Mouse (Mus musculus): ENCODE measurements around the gene Arl10. TPM values are rescaled to one million over a fixed set of nuclear protein-coding genes. Genes with fewer than 3 reads are reported as not detected.
"Not testable (repeated sequence)": the region's sequence is repeated elsewhere in the genome, so short reads cannot be mapped to it uniquely, and the experiment has no call there.

The Arl10 gene
- total and polyA plus RNA-seq, 3 experiments = 1.7 to 17.4 (median 2.5) TPM

DNA sequence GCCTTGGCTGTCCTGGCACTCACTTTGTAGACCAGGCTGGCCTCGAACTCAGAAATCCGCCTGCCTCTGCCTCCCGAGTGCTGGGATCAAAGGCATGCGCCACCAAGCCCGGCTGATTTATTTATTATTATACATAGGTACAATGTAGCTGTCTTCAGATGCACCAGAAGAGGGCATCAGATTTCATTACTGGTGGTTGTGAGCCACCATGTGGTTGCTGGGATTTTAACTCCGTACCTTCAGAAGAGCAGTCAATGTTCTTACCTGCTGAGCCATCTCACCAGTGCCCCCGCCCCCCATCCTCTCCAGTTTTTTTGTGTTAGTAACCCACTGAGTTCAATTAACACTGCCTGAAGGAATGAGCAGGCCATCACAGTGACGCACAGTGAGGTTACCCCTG, 38.3 kb downstream of the Arl10 start:
- H3K9ac ChIP-seq (ENCODE audit: insufficient read depth, low read depth); H3K4me2 ChIP-seq (ENCODE audit: insufficient read depth, low read depth, poor library complexity, severe bottlenecking); H3K36me3 ChIP-seq (replicated peaks in 1 of 2; ENCODE audit: control insufficient read depth in 1 of 2, insufficient read depth in 1 of 2, low read length in 1 of 2); H3K9me3 ChIP-seq (replicated peaks; ENCODE audit: low read length); DNase-seq (ENCODE audit: extremely low read depth); in situ Hi-C loops (cut with MboI; ENCODE audit: low pct_ligation_motif_present, low pct_unique_long_range_greater_than_20kb, low sequenced_read_pairs); H3K79me2 ChIP-seq (replicated peaks; ENCODE audit: control insufficient read depth, extremely low read depth, insufficient read depth, poor library complexity, severe bottlenecking); H3K27ac ChIP-seq (ENCODE audit: insufficient read depth, low read depth); H3K4me3 ChIP-seq (replicated peaks in 1 of 3; ENCODE audit: low read depth in 2 of 3, low read length in 2 of 3, poor library complexity in 1 of 3); dilution Hi-C loops (cut with MboI; ENCODE audit: extremely low pct_ligation_motif_present, extremely low pct_unique_long_range_greater_than_20kb, low sequenced_read_pairs); H3K27me3 ChIP-seq (replicated peaks): not testable (repeated sequence)
- H3K4me1 ChIP-seq (ENCODE audit: control insufficient read depth in 1 of 2, insufficient read depth in 2 of 2) = peaks cover 2 to 13% of the 10 kb centered on the region in 2 experiments; a peak in 2 of 4 replicates
- TF ChIP-seq RAD21 (IDR thresholded peaks at IDR 0.05; ENCODE audit: low read depth, low read length) (peak; percentile 2), CTCF (conservative IDR thresholded peaks at IDR 0.05 in 1 of 2, IDR thresholded peaks at IDR 0.05 in 1 of 2; ENCODE audit: low read depth in 2 of 2, low read length in 2 of 2) (peak in 1 of 2 experiments; percentile 66; a peak in 2 of 4 replicates)

DNA sequence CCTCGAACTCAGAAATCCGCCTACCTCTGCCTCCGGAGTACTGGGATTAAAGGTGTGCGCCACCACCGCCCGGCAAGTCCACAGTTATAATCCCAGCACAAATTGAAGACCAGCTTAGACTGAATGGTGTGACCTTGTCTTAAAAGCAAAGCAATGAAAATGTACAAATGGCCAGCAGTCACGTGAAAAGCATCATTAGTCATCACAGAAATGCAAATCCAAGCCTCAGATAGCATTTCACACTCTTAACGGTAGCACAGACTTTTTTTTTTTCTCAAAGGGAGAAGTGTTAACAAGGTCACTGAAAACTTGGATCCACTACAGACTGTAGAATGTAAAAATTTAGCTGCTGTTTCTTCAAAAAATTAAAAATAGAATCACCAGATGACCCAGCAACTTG, 41.5 kb downstream of the Arl10 start:
- in situ Hi-C loops (cut with MboI; ENCODE audit: low pct_ligation_motif_present, low pct_unique_long_range_greater_than_20kb, low sequenced_read_pairs) = loop anchor here (5.0 kb wide), 1 partner anchor 49 kb away; the partner anchor contains the start of gene 4833439L19Rik
- Histone ChIP-seq H3K79me2 (replicated peaks; ENCODE audit: control insufficient read depth, extremely low read depth, insufficient read depth, poor library complexity, severe bottlenecking) (no peaks in the 10 kb centered on the region), H3K27me3 (replicated peaks) (peaks cover 6% of the 10 kb centered on the region), H3K4me2 (ENCODE audit: insufficient read depth, low read depth, poor library complexity, severe bottlenecking) (no peak overlapping the region), H3K4me3 (replicated peaks in 1 of 3; ENCODE audit: low read depth in 2 of 3, low read length in 2 of 3, poor library complexity in 1 of 3) (no peak overlapping the region), H3K4me1 (ENCODE audit: control insufficient read depth in 1 of 2, insufficient read depth in 2 of 2) (peaks cover 5 to 12% of the 10 kb centered on the region in 2 experiments; a peak in 3 of 4 replicates), H3K36me3 (replicated peaks in 1 of 2; ENCODE audit: control insufficient read depth in 1 of 2, insufficient read depth in 1 of 2, low read length in 1 of 2) (no peaks in the 10 kb centered on the region), H3K27ac (ENCODE audit: insufficient read depth, low read depth) (no peak overlapping the region), H3K9me3 (replicated peaks; ENCODE audit: low read length) (peaks cover 2% of the 10 kb centered on the region), H3K9ac (ENCODE audit: insufficient read depth, low read depth) (no peak overlapping the region)
- dilution Hi-C loops (cut with MboI; ENCODE audit: extremely low pct_ligation_motif_present, extremely low pct_unique_long_range_greater_than_20kb, low sequenced_read_pairs) = no loop called here
- peak; percentile 46 for TF ChIP-seq ZNF384 (IDR thresholded peaks at IDR 0.05; ENCODE audit: low read depth, low read length)
- no peak for TF ChIP-seq MEF2A (IDR thresholded peaks at IDR 0.05; ENCODE audit: borderline replicate concordance, low read depth, low read length)
- TF ChIP-seq RCOR1 (conservative IDR thresholded peaks at IDR 0.05; ENCODE audit: low read depth, low read length) = 0 out of 2 replicates have a peak, but pooled peaks have one; percentile 14
- peak; percentile 86 for TF ChIP-seq BHLHE40 (IDR thresholded peaks at IDR 0.05; ENCODE audit: low read depth, low read length)
- DNase-seq (ENCODE audit: extremely low read depth) = no peak

DNA sequence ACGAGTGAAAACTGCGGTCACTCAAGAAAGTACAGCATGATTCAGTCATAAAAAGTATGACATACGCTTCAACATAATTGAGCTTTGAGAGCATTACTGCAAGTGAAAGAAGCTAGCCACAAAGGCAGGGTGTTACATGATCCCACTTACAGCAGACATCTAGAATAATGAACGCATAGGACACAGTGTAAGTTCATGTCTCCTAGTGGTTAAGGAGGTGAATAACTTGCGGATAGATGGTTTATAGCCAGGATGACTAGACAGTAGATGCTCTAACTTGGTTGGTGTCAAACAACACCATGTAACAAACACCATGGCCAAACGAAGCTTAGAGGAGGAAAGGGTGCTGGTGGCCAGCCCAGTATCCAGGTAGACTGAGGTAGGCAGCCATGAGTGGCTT, 42.2 kb downstream of the Arl10 start:
- Histone ChIP-seq H3K4me1 (ENCODE audit: control insufficient read depth in 1 of 2, insufficient read depth in 2 of 2) (peaks cover 5 to 9% of the 10 kb centered on the region in 2 experiments; a peak in 3 of 4 replicates), H3K4me2 (ENCODE audit: insufficient read depth, low read depth, poor library complexity, severe bottlenecking) (no peak overlapping the region), H3K27me3 (replicated peaks) (peaks cover 6% of the 10 kb centered on the region), H3K36me3 (replicated peaks in 1 of 2; ENCODE audit: control insufficient read depth in 1 of 2, insufficient read depth in 1 of 2, low read length in 1 of 2) (no peaks in the 10 kb centered on the region), H3K79me2 (replicated peaks; ENCODE audit: control insufficient read depth, extremely low read depth, insufficient read depth, poor library complexity, severe bottlenecking) (peaks cover 2% of the 10 kb centered on the region; the same call in 1 of the 2 replicates), H3K4me3 (replicated peaks in 1 of 3; ENCODE audit: low read depth in 2 of 3, low read length in 2 of 3, poor library complexity in 1 of 3) (no peak overlapping the region), H3K9ac (ENCODE audit: insufficient read depth, low read depth) (no peak overlapping the region), H3K27ac (ENCODE audit: insufficient read depth, low read depth) (no peak overlapping the region), H3K9me3 (replicated peaks; ENCODE audit: low read length) (peaks cover 2% of the 10 kb centered on the region)
- no peak for DNase-seq (ENCODE audit: extremely low read depth)
- TF ChIP-seq MAZ (IDR thresholded peaks at IDR 0.05; ENCODE audit: low read depth, low read length) (no peak), E2F4 (IDR thresholded peaks at IDR 0.05; ENCODE audit: insufficient replicate concordance, low read depth, low read length) (no peak), CTCF (conservative IDR thresholded peaks at IDR 0.05 in 1 of 2, IDR thresholded peaks at IDR 0.05 in 1 of 2; ENCODE audit: low read depth in 2 of 2, low read length in 2 of 2) (peak; percentile 13 to 16; a peak in 1 of 4 replicates)
- dilution Hi-C loops (cut with MboI; ENCODE audit: extremely low pct_ligation_motif_present, extremely low pct_unique_long_range_greater_than_20kb, low sequenced_read_pairs) = no loop called here
- in situ Hi-C loops (cut with MboI; ENCODE audit: low pct_ligation_motif_present, low pct_unique_long_range_greater_than_20kb, low sequenced_read_pairs) = loop anchor here (5.0 kb wide), 1 partner anchor 50 kb away; the partner anchor contains the start of gene 4833439L19Rik

Measured in CH12.LX (cell line).